15 mouse cellular contexts compared by ENCODE assay signal in genomic region chr4:138878783-138879182, GRCm38 (mm10). TPM values are rescaled to one million over a fixed set of nuclear protein-coding genes. Genes with fewer than 3 reads are reported as not detected.
A peak's percentile ranks its signal among the peaks of the same experiment; 100 is the strongest.
DNase-seq lines count a peak whose midpoint lies in the region; ATAC-seq lines count a peak whose summit lies in the region.
"Had no signal": no experiment of that assay in that cellular context is flagged by ENCODE, and none has a peak within 500 bp of the region (broad histone marks: within the 10 kb centered on the region; RNA-seq: fewer than 3 reads in every experiment).

No protein-coding gene starts in this region.

- no peak for ATAC-seq in granulocyte monocyte progenitor cell, adult 5-6 weeks (replicated peaks; ENCODE audit: poor library complexity, severe bottlenecking)
- ATAC-seq: intestine, postnatal 0 days; Patski had no signal

- intact Hi-C loops in gastrocnemius, postnatal 14 days (cut with DNase I; ENCODE audit: low total_unique reads) = no loop called here
- intact Hi-C loops in heart, postnatal 10 days (cut with DNase I) = no loop called here

- peak; percentile 31 for DNase-seq in gastrocnemius, postnatal 14 days
- no peak for DNase-seq in gastrocnemius, postnatal 4 days (ENCODE audit: low spot score in 2 of 2)
- DNase-seq in adipocyte (ENCODE audit: low spot score) = peak; percentile 66
- DNase-seq in heart, postnatal 10 days = peak; percentile 44 to 56
- peak; percentile 37 for DNase-seq in lung, postnatal 14 days
- DNase-seq in layer of hippocampus, adult 9-10 months (ENCODE audit: low spot score) = no peak
- DNase-seq in T-cell, adult 2 months (ENCODE audit: low spot score) = no peak
- DNase-seq: cerebellum, adult 11-12 months; retina, postnatal 1 day; thymus, postnatal 25 days had no signal

RNA-seq across cellular contexts. Expression of gene Pla2g2e, which starts 1.0 kb away (rescaled TPM):
- total RNA-seq in gastrocnemius, postnatal 14 days (2021) = not detected
- not detected for total RNA-seq in gastrocnemius, postnatal 4 days (2021)
- total RNA-seq in heart, postnatal 10 days (2021) = 1 to 10 TPM in 1 of 2 experiments, under 1 TPM in 1; 0.84 to 3.1 TPM
- not detected in 2 replicates for total RNA-seq in granulocyte monocyte progenitor cell, adult 5-6 weeks (2014; fragmentation: Nextera tagmentation)
- total RNA-seq in granulocyte monocyte progenitor cell, adult 5-6 weeks (2017) = not detected in 2 replicates
- total RNA-seq: layer of hippocampus, adult 8-10 months; megakaryocyte-erythroid progenitor cell, adult 5-6 weeks had no signal

RNA-seq across cellular contexts. Expression of gene Gm13030, which starts 5.0 kb away (rescaled TPM):
- not detected for total RNA-seq in gastrocnemius, postnatal 14 days (2021)
- not detected for total RNA-seq in gastrocnemius, postnatal 4 days (2021)
- not detected for total RNA-seq in heart, postnatal 10 days (2021)
- not detected in 2 replicates for total RNA-seq in granulocyte monocyte progenitor cell, adult 5-6 weeks (2014; fragmentation: Nextera tagmentation)
- total RNA-seq in granulocyte monocyte progenitor cell, adult 5-6 weeks (2017) = not detected in 2 replicates
- total RNA-seq: layer of hippocampus, adult 8-10 months; megakaryocyte-erythroid progenitor cell, adult 5-6 weeks had no signal

RNA-seq across cellular contexts. Expression of gene Pla2g5, which starts 15.5 kb away (rescaled TPM):
- total RNA-seq in gastrocnemius, postnatal 14 days (2021) = 1 to 10 TPM in 1 of 2 experiments, under 1 TPM in 1; 0.95 to 1.8 TPM
- 1 to 10 TPM; 2.0 to 4.3 TPM for total RNA-seq in gastrocnemius, postnatal 4 days (2021)
- total RNA-seq in heart, postnatal 10 days (2021) = 10 to 100 TPM; 17.5 to 23.3 TPM
- total RNA-seq in granulocyte monocyte progenitor cell, adult 5-6 weeks (2014; fragmentation: Nextera tagmentation) = not detected in 2 replicates
- total RNA-seq in granulocyte monocyte progenitor cell, adult 5-6 weeks (2017) = not detected in 2 replicates
- total RNA-seq: megakaryocyte-erythroid progenitor cell, adult 5-6 weeks had no signal

RNA-seq across cellular contexts. Expression of gene Otud3, which starts 35.0 kb away (rescaled TPM):
- 1 to 10 TPM; 7.3 to 8.9 TPM for total RNA-seq in gastrocnemius, postnatal 14 days (2021)
- total RNA-seq in gastrocnemius, postnatal 4 days (2021) = 1 to 10 TPM; 6.8 to 7.2 TPM
- 1 to 10 TPM; 8.7 to 9.2 TPM for total RNA-seq in heart, postnatal 10 days (2021)
- total RNA-seq in granulocyte monocyte progenitor cell, adult 5-6 weeks (2014; fragmentation: Nextera tagmentation) = 3.8 and 5.7 TPM in 2 replicates
- 3.2 and 4.7 TPM in 2 replicates for total RNA-seq in granulocyte monocyte progenitor cell, adult 5-6 weeks (2017)

Comparison
In these comparisons a context has a peak if more than half of its experiments do, and no peak if none do; other contexts are left out.
1. DNase-seq: peak in gastrocnemius, postnatal 14 days (single experiment), adipocyte (single experiment), heart, postnatal 10 days (2 of 2) and lung, postnatal 14 days (single experiment); none in gastrocnemius, postnatal 4 days (0 of 2), layer of hippocampus, adult 9-10 months (single experiment) and T-cell, adult 2 months (single experiment).